Mouse (Mus musculus): ENCODE data around the gene Stk32b.
A peak's percentile ranks its signal among the peaks of the same experiment; 100 is the strongest.

Stk32b gene

GRCm38 (mm10) chr5:37716505-37717372, at the start of gene Stk32b:
TSS of gene Stk32b (minus strand) at chr5:37717171.
- no peak for DNase-seq (ENCODE audit: extremely low spot score, low read depth, low spot score)

GRCm38 (mm10) chr5:37765851-37766250, 48.9 kb upstream of the Stk32b start:
- DNase-seq (ENCODE audit: extremely low spot score, low read depth, low spot score): no peak

- DNase-seq (ENCODE audit: extremely low spot score, low read depth, low spot score): no peak
Observed at GRCm38 (mm10) chr5:37762046-37762445, 45.1 kb upstream of the Stk32b start.

GRCm38 (mm10) chr5:37753366-37753765, 36.4 kb upstream of the Stk32b start:
- no peak for DNase-seq (ENCODE audit: extremely low spot score, low read depth, low spot score)

- DNase-seq (ENCODE audit: extremely low spot score, low read depth, low spot score): peak; percentile 67
Observed at GRCm38 (mm10) chr5:37752027-37752967, 35.3 kb upstream of the Stk32b start.

GRCm38 (mm10) chr5:37743889-37744707, 27.1 kb upstream of the Stk32b start:
- DNase-seq (ENCODE audit: extremely low spot score, low read depth, low spot score): no peak

- DNase-seq (ENCODE audit: extremely low spot score, low read depth, low spot score): no peak
Observed at GRCm38 (mm10) chr5:37736213-37736612, 19.2 kb upstream of the Stk32b start.

GRCm38 (mm10) chr5:37735224-37735623, 18.3 kb upstream of the Stk32b start, which contains the start of gene Cytl1:
TSS of gene Cytl1 (plus strand) at chr5:37735519.
- DNase-seq (ENCODE audit: extremely low spot score, low read depth, low spot score): no peak

- no peak for DNase-seq (ENCODE audit: extremely low spot score, low read depth, low spot score)
Observed at GRCm38 (mm10) chr5:37730781-37731180, 13.8 kb upstream of the Stk32b start.

- no peak for DNase-seq (ENCODE audit: extremely low spot score, low read depth, low spot score)
Observed at GRCm38 (mm10) chr5:37725220-37725886, 8.4 kb upstream of the Stk32b start.

- DNase-seq (ENCODE audit: extremely low spot score, low read depth, low spot score): no peak
Observed at GRCm38 (mm10) chr5:37720670-37721069, 3.7 kb upstream of the Stk32b start.

GRCm38 (mm10) chr5:37717384-37717963, 503 bp upstream of the Stk32b start:
- DNase-seq (ENCODE audit: extremely low spot score, low read depth, low spot score): no peak

- no peak for DNase-seq (ENCODE audit: extremely low spot score, low read depth, low spot score)
Observed at GRCm38 (mm10) chr5:37709257-37709904, 7.6 kb downstream of the Stk32b start.

GRCm38 (mm10) chr5:37708124-37708523, 8.8 kb downstream of the Stk32b start:
- no peak for DNase-seq (ENCODE audit: extremely low spot score, low read depth, low spot score)

- no peak for DNase-seq (ENCODE audit: extremely low spot score, low read depth, low spot score)
Observed at GRCm38 (mm10) chr5:37704962-37705361, 12.0 kb downstream of the Stk32b start.

- DNase-seq (ENCODE audit: extremely low spot score, low read depth, low spot score): no peak
Observed at GRCm38 (mm10) chr5:37699757-37700156, 17.2 kb downstream of the Stk32b start.

- DNase-seq (ENCODE audit: extremely low spot score, low read depth, low spot score): no peak
Observed at GRCm38 (mm10) chr5:37697286-37697685, 19.7 kb downstream of the Stk32b start.

- no peak for DNase-seq (ENCODE audit: extremely low spot score, low read depth, low spot score)
Observed at GRCm38 (mm10) chr5:37695773-37696172, 21.2 kb downstream of the Stk32b start.

- no peak for DNase-seq (ENCODE audit: extremely low spot score, low read depth, low spot score)
Observed at GRCm38 (mm10) chr5:37692759-37693158, 24.2 kb downstream of the Stk32b start.
